Mouse (Mus musculus) liver, embryonic 14.5 days (tissue): Measurements from ENCODE around the gene Lamc2.

ENCODE experiments used
- CTCF ChIP-seq: IDR thresholded peaks from 2 replicates; pipeline ENCODE4 v1.5.1; 2016; ENCODE audit warnings: antibody characterized with exemption, low read depth, control low read depth
- EP300 ChIP-seq: IDR thresholded peaks from 2 replicates; pipeline ENCODE4 v1.6.1; 2016; ENCODE audit warnings: antibody characterized with exemption, low read depth

DNA sequence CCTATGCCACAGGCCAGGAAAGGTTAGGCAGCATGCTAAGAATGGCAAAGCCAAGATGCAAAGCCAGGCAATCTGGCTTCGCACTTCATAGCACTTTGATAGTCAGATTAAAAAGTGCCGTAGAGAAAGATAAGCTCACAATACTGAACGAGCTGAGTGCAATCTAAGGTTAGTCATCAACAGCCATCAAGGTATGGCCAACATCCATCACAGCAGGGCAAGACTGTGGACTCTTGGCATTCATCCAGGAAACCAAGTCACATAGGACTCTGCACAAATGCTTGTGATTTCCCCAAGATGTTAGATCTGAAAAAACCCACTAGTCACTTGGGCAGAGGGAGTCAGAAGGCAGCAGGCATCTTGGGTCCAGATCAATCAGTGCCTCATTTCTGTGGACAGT is 1.8 kb upstream of the Lamc2 start:
- no peak for TF ChIP-seq CTCF
- TF ChIP-seq EP300: no peak
